15 mouse cellular contexts compared by ENCODE assay signal in genomic region chr4:102840956-102841729, GRCm38 (mm10).
A peak's percentile ranks its signal among the peaks of the same experiment; 100 is the strongest.
DNase-seq lines count a peak whose midpoint lies in the region; ATAC-seq lines count a peak whose summit lies in the region.
"Had no signal": no experiment of that assay in that cellular context is flagged by ENCODE, and none has a peak within 500 bp of the region (broad histone marks: within the 10 kb centered on the region; RNA-seq: fewer than 3 reads in every experiment).

No protein-coding gene starts in this region.

- H3K36me3 ChIP-seq in kidney, embryonic 15.5 days = no peaks in the 10 kb centered on the region
- H3K36me3 ChIP-seq in midbrain, embryonic 15.5 days (replicated peaks) = no peaks in the 10 kb centered on the region; the same call in 1 of the 2 replicates
- H3K36me3 ChIP-seq in midbrain, embryonic 11.5 days (ENCODE audit: control insufficient read depth, insufficient read depth, low read length) = no peaks in the 10 kb centered on the region
- H3K36me3 ChIP-seq in neural tube, embryonic 15.5 days = peaks cover 4% of the 10 kb centered on the region; the same call in 1 of the 2 replicates
- H3K36me3 ChIP-seq: embryonic facial prominence, embryonic 12.5 days; G1E; heart, embryonic 13.5 days; neural tube, embryonic 12.5 days had no signal

- no peak overlapping the region for H3K4me2 ChIP-seq in kidney, embryonic 15.5 days
- H3K4me2 ChIP-seq in midbrain, embryonic 15.5 days = no peak overlapping the region
- no peak overlapping the region for H3K4me2 ChIP-seq in midbrain, embryonic 11.5 days
- H3K4me2 ChIP-seq in neural tube, embryonic 15.5 days = no peak overlapping the region
- H3K4me2 ChIP-seq: embryonic facial prominence, embryonic 12.5 days; heart, embryonic 13.5 days; neural tube, embryonic 12.5 days had no signal

- H3K27me3 ChIP-seq in kidney, embryonic 15.5 days = no peaks in the 10 kb centered on the region
- H3K27me3 ChIP-seq in midbrain, embryonic 15.5 days (replicated peaks) = no peaks in the 10 kb centered on the region
- no peaks in the 10 kb centered on the region for H3K27me3 ChIP-seq in midbrain, embryonic 11.5 days (ENCODE audit: control insufficient read depth, insufficient read depth, low read length)
- H3K27me3 ChIP-seq in neural tube, embryonic 15.5 days (replicated peaks) = no peaks in the 10 kb centered on the region
- H3K27me3 ChIP-seq: embryonic facial prominence, embryonic 12.5 days; heart, embryonic 13.5 days; neural tube, embryonic 12.5 days had no signal

- H3K4me3 ChIP-seq in kidney, embryonic 15.5 days (replicated peaks) = no peak overlapping the region
- H3K4me3 ChIP-seq in midbrain, embryonic 15.5 days = no peak overlapping the region
- no peak overlapping the region for H3K4me3 ChIP-seq in midbrain, embryonic 11.5 days (ENCODE audit: low read depth, low read length)
- no peak overlapping the region for H3K4me3 ChIP-seq in neural tube, embryonic 15.5 days (replicated peaks)
- H3K4me3 ChIP-seq: embryonic facial prominence, embryonic 12.5 days; heart, embryonic 13.5 days; neural tube, embryonic 12.5 days had no signal

- H3K27ac ChIP-seq in kidney, embryonic 15.5 days = peak overlapping the region; percentile 64
- H3K27ac ChIP-seq in midbrain, embryonic 15.5 days = peak overlapping the region; percentile 46; the same call in 1 of the 2 replicates
- H3K27ac ChIP-seq in midbrain, embryonic 11.5 days (ENCODE audit: low read depth, low read length) = no peak overlapping the region
- H3K27ac ChIP-seq in neural tube, embryonic 15.5 days (replicated peaks) = peak overlapping the region; percentile 62
- H3K27ac ChIP-seq: embryonic facial prominence, embryonic 12.5 days; heart, embryonic 13.5 days; neural tube, embryonic 12.5 days had no signal

- DNase-seq in cerebellum, postnatal 10 days = peak; percentile 36 to 59
- no peak for DNase-seq in cerebellum, postnatal 36 days
- no peak for DNase-seq in kidney, postnatal 4 days
- no peak for DNase-seq in midbrain, embryonic 11.5 days (ENCODE audit: low spot score, missing footprints)
- no peak for DNase-seq in T-cell, adult 2 months (ENCODE audit: low spot score)
- DNase-seq: adrenal gland, postnatal 36 days; cerebellum, adult 8-10 months; spleen, adult 18-20 months had no signal

- peaks cover 15% of the 10 kb centered on the region for H3K4me1 ChIP-seq in kidney, embryonic 15.5 days
- H3K4me1 ChIP-seq in midbrain, embryonic 15.5 days = peaks cover 18% of the 10 kb centered on the region
- H3K4me1 ChIP-seq in midbrain, embryonic 11.5 days (ENCODE audit: control insufficient read depth, insufficient read depth, low read length) = no peaks in the 10 kb centered on the region
- peaks cover 17% of the 10 kb centered on the region for H3K4me1 ChIP-seq in neural tube, embryonic 15.5 days
- H3K4me1 ChIP-seq: heart, embryonic 13.5 days; neural tube, embryonic 12.5 days had no signal

- no peaks in the 10 kb centered on the region for H3K9me3 ChIP-seq in kidney, embryonic 15.5 days (replicated peaks)
- no peaks in the 10 kb centered on the region for H3K9me3 ChIP-seq in midbrain, embryonic 15.5 days
- H3K9me3 ChIP-seq in midbrain, embryonic 11.5 days (ENCODE audit: control insufficient read depth, low read length) = no peaks in the 10 kb centered on the region
- H3K9me3 ChIP-seq in neural tube, embryonic 15.5 days (replicated peaks) = no peaks in the 10 kb centered on the region
- H3K9me3 ChIP-seq: embryonic facial prominence, embryonic 12.5 days; heart, embryonic 13.5 days; neural tube, embryonic 12.5 days had no signal

- WGBS in kidney, embryonic 15.5 days = 74% methylated on average over 11 of the region's 11 CpGs
- 53% methylated on average over 11 of the region's 11 CpGs for WGBS in midbrain, embryonic 15.5 days
- 85% methylated on average over 11 of the region's 11 CpGs for WGBS in midbrain, embryonic 11.5 days
- 56% methylated on average over 11 of the region's 11 CpGs for WGBS in neural tube, embryonic 15.5 days

- no peak overlapping the region for H3K9ac ChIP-seq in kidney, embryonic 15.5 days
- no peak overlapping the region for H3K9ac ChIP-seq in midbrain, embryonic 15.5 days
- H3K9ac ChIP-seq in midbrain, embryonic 11.5 days (ENCODE audit: low read length) = no peak overlapping the region
- H3K9ac ChIP-seq in neural tube, embryonic 15.5 days (replicated peaks) = no peak overlapping the region
- H3K9ac ChIP-seq: embryonic facial prominence, embryonic 12.5 days; heart, embryonic 13.5 days; neural tube, embryonic 12.5 days had no signal

- ATAC-seq in kidney, embryonic 15.5 days (replicated peaks; ENCODE audit: low FRiP score) = no peak
- no peak for ATAC-seq in midbrain, embryonic 15.5 days (replicated peaks)
- ATAC-seq in midbrain, embryonic 11.5 days (ENCODE audit: low FRiP score) = no peak
- ATAC-seq in neural tube, embryonic 15.5 days (ENCODE audit: low FRiP score) = no peak

Comparison
In these comparisons a context has a peak if more than half of its experiments do, and no peak if none do; other contexts are left out.
1. DNase-seq: peak in cerebellum, postnatal 10 days (2 of 2); none in cerebellum, postnatal 36 days (0 of 2), kidney, postnatal 4 days (0 of 2), midbrain, embryonic 11.5 days (single experiment) and T-cell, adult 2 months (single experiment).